Mouse (Mus musculus) thymus, adult 2 months (tissue): ENCODE measurements around the gene Col6a3.

ENCODE experiments used
- CTCF ChIP-seq: fragments of 200-500 bp; IDR thresholded peaks from 2 replicates; pipeline ENCODE4 v1.5.1; 2012; ENCODE audit warnings: mild to moderate bottlenecking, control low read depth, low read length, moderate library complexity, borderline replicate concordance; ENCODE audit not compliant: control insufficient read depth, poor library complexity, insufficient read depth; ENCODE audit errors: extremely low read depth
- POLR2A ChIP-seq: fragments of 200-500 bp; IDR thresholded peaks from 2 replicates; pipeline ENCODE4 v1.6.1; 2012; ENCODE audit warnings: mild to moderate bottlenecking, low read length, control low read depth, moderate library complexity; ENCODE audit not compliant: control insufficient read depth, poor library complexity, insufficient read depth; ENCODE audit errors: extremely low read depth

- TF ChIP-seq POLR2A = no peak
- TF ChIP-seq CTCF = no peak
Measured at GRCm38 (mm10) chr1:90780446-90780845, 63.3 kb downstream of the Col6a3 start.
